Comparison of ENCODE assay signal across 9 mouse cellular contexts in genomic region chr8:13675524-13675923, GRCm38 (mm10). TPM values are rescaled to one million over a fixed set of nuclear protein-coding genes. Genes with fewer than 3 reads are reported as not detected.
DNase-seq lines count a peak whose midpoint lies in the region; ATAC-seq and TF ChIP-seq lines count a peak whose summit lies in the region.
"Had no signal": no experiment of that assay in that cellular context is flagged by ENCODE, and none has a peak within 500 bp of the region (broad histone marks: within the 10 kb centered on the region; RNA-seq: fewer than 3 reads in every experiment).

No protein-coding gene starts in this region.

- DNase-seq in cerebellum, postnatal 36 days = peak; percentile 19 to 43
- DNase-seq in cerebellum, adult 9-11 months = no peak
- no peak for DNase-seq in testis, postnatal 10 days (ENCODE audit: low spot score)
- DNase-seq in left cerebral cortex, adult 18-20 months (ENCODE audit: low spot score in 2 of 2) = no peak
- DNase-seq in urinary bladder, adult 2 months (ENCODE audit: low spot score) = no peak

- no peaks in the 10 kb centered on the region for H3K9me3 ChIP-seq in limb, embryonic 15.5 days
- H3K9me3 ChIP-seq in stomach, embryonic 16.5 days (replicated peaks; ENCODE audit: control insufficient read depth, low read length) = no peaks in the 10 kb centered on the region

- H3K4me1 ChIP-seq in testis, adult 2 months (ENCODE audit: control insufficient read depth, insufficient read depth, low read length) = peaks cover 22% of the 10 kb centered on the region
- H3K4me1 ChIP-seq in limb, embryonic 15.5 days = peaks cover 26% of the 10 kb centered on the region
- peaks cover 23% of the 10 kb centered on the region; the same call in 1 of the 2 replicates for H3K4me1 ChIP-seq in stomach, embryonic 16.5 days (ENCODE audit: control insufficient read depth, insufficient read depth, low read length)

- no peak for TF ChIP-seq POLR2A in testis, adult 2 months (IDR thresholded peaks at IDR 0.05; ENCODE audit: control insufficient read depth, low read depth, low read length)

- 0 out of 2 replicates have a peak overlapping the region, but pooled peaks have one; percentile 7 for H3K27ac ChIP-seq in testis, adult 2 months (ENCODE audit: control insufficient read depth, insufficient read depth, low read depth, low read length)
- H3K27ac ChIP-seq in limb, embryonic 15.5 days = peak overlapping the region; percentile 89
- peak overlapping the region; percentile 86; the same call in 1 of the 2 replicates for H3K27ac ChIP-seq in stomach, embryonic 16.5 days (ENCODE audit: low read length)

- H3K4me3 ChIP-seq in testis, adult 2 months (ENCODE audit: control insufficient read depth, low read depth, low read length) = peak overlapping the region; percentile 94
- H3K4me3 ChIP-seq in limb, embryonic 15.5 days = peak overlapping the region; percentile 83
- H3K4me3 ChIP-seq in stomach, embryonic 16.5 days (replicated peaks; ENCODE audit: low read length) = peak overlapping the region; percentile 84

- H3K36me3 ChIP-seq in testis, adult 2 months (ENCODE audit: control insufficient read depth, insufficient read depth, low read length) = no peaks in the 10 kb centered on the region
- H3K36me3 ChIP-seq in limb, embryonic 15.5 days = no peaks in the 10 kb centered on the region
- no peaks in the 10 kb centered on the region for H3K36me3 ChIP-seq in stomach, embryonic 16.5 days (ENCODE audit: control insufficient read depth, insufficient read depth, low read length)

- no peaks in the 10 kb centered on the region for H3K27me3 ChIP-seq in testis, adult 2 months (ENCODE audit: control insufficient read depth, insufficient read depth, low read length)
- H3K27me3 ChIP-seq in limb, embryonic 15.5 days = peaks cover 13% of the 10 kb centered on the region
- H3K27me3 ChIP-seq in stomach, embryonic 16.5 days (ENCODE audit: control insufficient read depth, insufficient read depth, low read length) = no peaks in the 10 kb centered on the region

- no peak overlapping the region for H3K9ac ChIP-seq in limb, embryonic 15.5 days
- peak overlapping the region; percentile 80 for H3K9ac ChIP-seq in stomach, embryonic 16.5 days (ENCODE audit: low read length)

- 46% methylated on average over 8 of the region's 8 CpGs for WGBS in limb, embryonic 15.5 days
- WGBS in stomach, embryonic 16.5 days = 38% methylated on average over 8 of the region's 8 CpGs

- H3K4me2 ChIP-seq in limb, embryonic 15.5 days = peak overlapping the region; percentile 88
- H3K4me2 ChIP-seq in stomach, embryonic 16.5 days (ENCODE audit: low read depth, low read length) = peak overlapping the region; percentile 85

- no peak for TF ChIP-seq CTCF in testis, adult 2 months (IDR thresholded peaks at IDR 0.05; ENCODE audit: control insufficient read depth, insufficient read depth, insufficient replicate concordance, low read depth, low read length)

- ATAC-seq in limb, embryonic 15.5 days (ENCODE audit: insufficient number of reproducible peaks, low FRiP score, low TSS enrichment, low read depth) = no peak
- no peak for ATAC-seq in stomach, embryonic 16.5 days (ENCODE audit: insufficient read depth, low FRiP score)

RNA-seq across cellular contexts. Expression of gene Rasa3, which starts 1.9 kb away (rescaled TPM):
- 41.0 and 47.5 TPM in 2 replicates for polyA plus RNA-seq in testis, adult 2 months (2012; rRNA removed)
- polyA plus RNA-seq in limb, embryonic 15.5 days (2015; fragmentation: Nextera tagmentation; extraction: Ambion mirVana) = 32.3 and 35.5 TPM in 2 replicates
- 30.9 and 35.5 TPM in 2 replicates for polyA plus RNA-seq in stomach, embryonic 16.5 days (2015; fragmentation: Nextera tagmentation; extraction: Ambion mirVana)
- total RNA-seq in left cerebral cortex, adult 18-20 months (2021) = 10 to 100 TPM; 65.6 to 72.9 TPM
- 49.5 and 51.4 TPM in 2 replicates for polyA plus RNA-seq in urinary bladder, adult 2 months (2012; rRNA removed)

RNA-seq across cellular contexts. Expression of gene Cfap97d2, which starts 30.2 kb away (rescaled TPM):
- 1.8 and 2.2 TPM in 2 replicates for polyA plus RNA-seq in testis, adult 2 months (2012; rRNA removed)
- polyA plus RNA-seq in limb, embryonic 15.5 days (2015; fragmentation: Nextera tagmentation; extraction: Ambion mirVana) = not detected in 2 replicates
- 0.05 and 0.42 TPM in 2 replicates for polyA plus RNA-seq in stomach, embryonic 16.5 days (2015; fragmentation: Nextera tagmentation; extraction: Ambion mirVana)
- total RNA-seq in left cerebral cortex, adult 18-20 months (2021) = 1 to 10 TPM; 1.3 TPM
- 0.11 and 0.27 TPM in 2 replicates for polyA plus RNA-seq in urinary bladder, adult 2 months (2012; rRNA removed)
- total RNA-seq: common myeloid progenitor, adult 5-6 weeks had no signal

Comparison
In these comparisons a context has a peak if more than half of its experiments do, and no peak if none do; other contexts are left out.
1. DNase-seq: peak in cerebellum, postnatal 36 days (2 of 2); none in cerebellum, adult 9-11 months (single experiment), testis, postnatal 10 days (single experiment), left cerebral cortex, adult 18-20 months (0 of 2) and urinary bladder, adult 2 months (single experiment).
2. H3K27ac ChIP-seq: peak in every context shown above with its lines; median percentile 89 in limb, embryonic 15.5 days; 86 in stomach, embryonic 16.5 days; 7 in testis, adult 2 months.
3. Peak in every context shown above with its lines, with median percentiles within 50 percentile points of each other: H3K4me3 ChIP-seq.